Mouse (Mus musculus) liver, postnatal 0 days (tissue): ENCODE data around the gene Vps18.

Experiments
- CTCF ChIP-seq: sonication (generic); IDR thresholded peaks from 2 replicates; pipeline ENCODE4 v1.5.1; 2016; ENCODE audit warnings: antibody characterized with exemption, low read depth
- EP300 ChIP-seq: IDR thresholded peaks from 2 replicates; pipeline ENCODE4 v1.6.1; 2016; ENCODE audit warnings: antibody characterized with exemption, low read depth, mild to moderate bottlenecking

GRCm38 (mm10) chr2:119289014-119289416 is 475 bp downstream of the Vps18 start:
- TF ChIP-seq CTCF (no peak), EP300 (no peak)
